Mouse (Mus musculus): Measurements from ENCODE around the gene Etfa. TPM values are rescaled to one million over a fixed set of nuclear protein-coding genes. Genes with fewer than 3 reads are reported as not detected.

Gene Etfa
- total RNA-seq, 2 experiments from 2014 or later, result 213 to 275 TPM

- DNase-seq, result peak in 1 of 2 experiments; percentile 49
- intact Hi-C loops (cut with DNase I), result loop anchor here (2.0 to 5.0 kb wide), 2 partner anchors 69 to 105 kb away; no protein-coding TSS in a partner anchor
These were observed 23.9 kb upstream of the Etfa start for GRCm38 (mm10) chr9:55535907-55536306.

- no peak for DNase-seq
- intact Hi-C loops (cut with DNase I), result no loop called here
These were observed 13.7 kb upstream of the Etfa start for GRCm38 (mm10) chr9:55525716-55526115.

GRCm38 (mm10) chr9:55511521-55511993, 486 bp downstream of the Etfa start:
- no peak for DNase-seq
- intact Hi-C loops (cut with DNase I), result no loop called here

GRCm38 (mm10) chr9:55510651-55511235, 1.3 kb downstream of the Etfa start:
- DNase-seq, result no peak
- intact Hi-C loops (cut with DNase I), result no loop called here

- no peak for DNase-seq
- intact Hi-C loops (cut with DNase I), result no loop called here
These were observed 2.3 kb downstream of the Etfa start for GRCm38 (mm10) chr9:55509731-55510130.

- intact Hi-C loops (cut with DNase I), result no loop called here
- no peak for DNase-seq
These were observed 3.3 kb downstream of the Etfa start for GRCm38 (mm10) chr9:55508701-55509100.

GRCm38 (mm10) chr9:55507922-55508321, 4.1 kb downstream of the Etfa start:
- DNase-seq, result peak in 1 of 2 experiments; percentile 16
- intact Hi-C loops (cut with DNase I), result no loop called here

GRCm38 (mm10) chr9:55482116-55482515, 29.9 kb downstream of the Etfa start:
- intact Hi-C loops (cut with DNase I), result no loop called here
- DNase-seq, result no peak

GRCm38 (mm10) chr9:55478699-55479098, 33.3 kb downstream of the Etfa start:
- intact Hi-C loops (cut with DNase I), result no loop called here
- DNase-seq, result no peak

- intact Hi-C loops (cut with DNase I), result no loop called here
- no peak for DNase-seq
These were observed 36.0 kb downstream of the Etfa start for GRCm38 (mm10) chr9:55476084-55476483.

- no peak for DNase-seq
- intact Hi-C loops (cut with DNase I), result loop anchor here (5.0 kb wide), 1 partner anchor 69 kb away; the partner anchor contains the start of gene Isl2
These were observed 43.6 kb downstream of the Etfa start for GRCm38 (mm10) chr9:55468397-55468796.

GRCm38 (mm10) chr9:55453366-55453765, 58.7 kb downstream of the Etfa start:
- intact Hi-C loops (cut with DNase I), result no loop called here
- no peak for DNase-seq

GRCm38 (mm10) chr9:55452906-55453305, 59.1 kb downstream of the Etfa start:
- no peak for DNase-seq

GRCm38 (mm10) chr9:55451426-55451825, 60.6 kb downstream of the Etfa start:
- DNase-seq, result no peak
- intact Hi-C loops (cut with DNase I), result no loop called here

More at GRCm38 (mm10) chr9:55452906-55453305, 59.1 kb downstream of the Etfa start:
- intact Hi-C loops (cut with DNase I), result no loop called here

- intact Hi-C loops (cut with DNase I), result no loop called here
- no peak for DNase-seq
These were observed 62.0 kb downstream of the Etfa start for GRCm38 (mm10) chr9:55450035-55450434.

- intact Hi-C loops (cut with DNase I), result no loop called here
- DNase-seq, result no peak
These were observed 62.9 kb downstream of the Etfa start for GRCm38 (mm10) chr9:55449108-55449507.

GRCm38 (mm10) chr9:55447509-55447908, 64.5 kb downstream of the Etfa start:
- DNase-seq, result no peak
- intact Hi-C loops (cut with DNase I), result no loop called here

GRCm38 (mm10) chr9:55439206-55439780, 72.8 kb downstream of the Etfa start:
- DNase-seq, result no peak
- intact Hi-C loops (cut with DNase I), result no loop called here

- intact Hi-C loops (cut with DNase I), result no loop called here
- no peak for DNase-seq
These were observed 73.6 kb downstream of the Etfa start for GRCm38 (mm10) chr9:55438433-55438832.

- intact Hi-C loops (cut with DNase I), result no loop called here
- DNase-seq, result no peak
These were observed 78.2 kb downstream of the Etfa start for GRCm38 (mm10) chr9:55433875-55434274.

- DNase-seq, result no peak
- intact Hi-C loops (cut with DNase I), result no loop called here
These were observed 79.4 kb downstream of the Etfa start for GRCm38 (mm10) chr9:55432306-55433289.

Measured in gastrocnemius, postnatal 36 days (tissue).